Mouse (Mus musculus) heart, embryonic 12.5 days (tissue): ENCODE data around the gene Tdpoz3. TPM values are rescaled to one million over a fixed set of nuclear protein-coding genes. Genes with fewer than 3 reads are reported as not detected.
"Not testable (repeated sequence)": the region's sequence is repeated elsewhere in the genome, so short reads cannot be mapped to it uniquely, and the experiment has no call there.

Experiments
- ATAC-seq: fragments of 200-750 bp; cut with Nextera tagmentation; 2 replicates; pipeline ENCODE4 v1.8.0; 2017; ENCODE audit warnings: moderate TSS enrichment, moderate library complexity; ENCODE audit not compliant: insufficient number of reproducible peaks, low FRiP score
- H3K27ac ChIP-seq: fragments of 300-500 bp; sonication (generic); 2 replicates; pipeline ENCODE4 v1.5.1; 2016; ENCODE audit warnings: mild to moderate bottlenecking, moderate library complexity; ENCODE audit not compliant: poor library complexity, severe bottlenecking
- H3K27me3 ChIP-seq: fragments of 300-500 bp; sonication (generic); replicated peaks from 2 replicates; pipeline ENCODE4 v1.6.1; 2016; ENCODE audit warnings: mild to moderate bottlenecking, moderate library complexity
- H3K36me3 ChIP-seq: fragments of 300-500 bp; sonication (generic); 2 replicates; pipeline ENCODE4 v1.6.1; 2016; ENCODE audit warnings: mild to moderate bottlenecking, moderate library complexity
- H3K4me1 ChIP-seq: fragments of 300-500 bp; sonication (generic); replicated peaks from 2 replicates; pipeline ENCODE4 v1.6.1; 2016; ENCODE audit warnings: mild to moderate bottlenecking
- H3K4me2 ChIP-seq: fragments of 300-500 bp; sonication (generic); 2 replicates; pipeline ENCODE4 v1.6.1; 2016; ENCODE audit warnings: mild to moderate bottlenecking, moderate library complexity
- H3K4me3 ChIP-seq: fragments of 300-500 bp; sonication (generic); 2 replicates; pipeline ENCODE4 v1.5.1; 2016; ENCODE audit warnings: mild to moderate bottlenecking
- H3K9ac ChIP-seq: fragments of 300-500 bp; sonication (generic); 2 replicates; pipeline ENCODE4 v1.6.1; 2016; ENCODE audit warnings: mild to moderate bottlenecking, moderate library complexity
- H3K9me3 ChIP-seq: fragments of 300-500 bp; sonication (generic); replicated peaks from 2 replicates; pipeline ENCODE4 v1.6.1; 2016; ENCODE audit warnings: mild to moderate bottlenecking, moderate library complexity
- WGBS: fragments of 180-500 bp; shearing (Covaris S2); methylation state at CpG from one replicate; pipeline ENCODE4 v1.1.7; 2016; 5-methylcytosine and 5-hydroxymethylcytosine counted together
- polyA plus RNA-seq: library from polyadenylated mRNA; unstranded; fragments of >200 nt; fragmentation: Nextera tagmentation; extraction: Ambion mirVana; gene quantifications from 2 replicates; pipeline ENCODE4 v1.2.1, GENCODE M21; 2016

The Tdpoz3 gene
- not detected in 2 replicates for polyA plus RNA-seq

DNA sequence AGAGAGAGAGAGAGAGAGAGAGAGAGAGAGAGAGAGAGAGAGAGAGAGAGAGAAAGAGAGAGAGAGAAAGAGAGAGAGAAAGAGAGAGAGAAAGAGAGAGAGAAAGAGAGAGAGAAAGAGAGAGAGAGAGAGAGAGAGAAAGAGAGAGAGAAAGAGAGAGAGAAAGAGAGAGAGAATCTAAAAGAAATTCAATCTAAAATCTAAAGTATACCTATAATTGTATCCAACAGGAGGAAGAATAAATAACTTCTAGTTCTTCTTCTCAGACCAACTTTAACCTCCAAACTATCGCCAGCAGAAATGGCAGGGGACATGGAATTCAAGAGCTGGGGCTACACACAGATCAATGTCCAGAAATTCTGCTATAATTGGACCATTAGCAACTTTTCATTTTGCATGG, at the start of gene Tdpoz3:
TSS of gene Tdpoz3 (plus strand) at position 301 of the 400 bp plus-strand sequence.
- H3K9ac ChIP-seq, H3K27ac ChIP-seq, H3K36me3 ChIP-seq, H3K9me3 ChIP-seq, H3K27me3 ChIP-seq, ATAC-seq, H3K4me3 ChIP-seq, H3K4me2 ChIP-seq, H3K4me1 ChIP-seq: not testable (repeated sequence)
- 64% methylated on average over 1 of the region's 1 CpGs for WGBS

- not testable (repeated sequence) for H3K4me3 ChIP-seq, H3K27ac ChIP-seq, H3K27me3 ChIP-seq, H3K4me1 ChIP-seq, H3K9me3 ChIP-seq, ATAC-seq, H3K4me2 ChIP-seq, H3K36me3 ChIP-seq, H3K9ac ChIP-seq
These were observed 29.7 kb upstream of the Tdpoz3 start, which contains the start of gene Tdpoz4 for GRCm38 (mm10) chr3:93796098-93796497. Gene Tdpoz4, plus strand, starts transcription at chr3:93796398.

DNA sequence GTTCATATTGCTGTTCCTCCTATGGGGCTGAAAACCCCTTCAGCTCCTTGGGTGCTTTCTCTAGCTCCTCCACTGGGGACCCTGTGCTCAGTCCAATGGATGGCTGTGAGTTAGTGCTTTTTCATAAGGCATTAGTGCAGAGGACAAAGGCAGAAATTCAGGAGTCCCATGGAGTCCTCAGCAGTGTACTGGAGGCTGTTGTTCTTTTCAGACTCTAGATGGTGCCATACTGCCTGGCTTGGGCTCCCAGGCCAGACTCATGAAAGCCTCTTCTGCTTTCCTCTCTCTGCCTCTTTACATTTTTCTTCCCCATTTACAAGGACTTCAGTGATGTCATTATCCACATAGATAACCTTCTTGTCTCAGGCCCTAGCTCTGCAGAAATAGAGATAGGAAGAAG, 12.5 kb upstream of the Tdpoz3 start:
- not testable (repeated sequence) for H3K27ac ChIP-seq, H3K36me3 ChIP-seq, H3K9me3 ChIP-seq, H3K27me3 ChIP-seq, H3K9ac ChIP-seq, H3K4me1 ChIP-seq, ATAC-seq, H3K4me3 ChIP-seq, H3K4me2 ChIP-seq

DNA sequence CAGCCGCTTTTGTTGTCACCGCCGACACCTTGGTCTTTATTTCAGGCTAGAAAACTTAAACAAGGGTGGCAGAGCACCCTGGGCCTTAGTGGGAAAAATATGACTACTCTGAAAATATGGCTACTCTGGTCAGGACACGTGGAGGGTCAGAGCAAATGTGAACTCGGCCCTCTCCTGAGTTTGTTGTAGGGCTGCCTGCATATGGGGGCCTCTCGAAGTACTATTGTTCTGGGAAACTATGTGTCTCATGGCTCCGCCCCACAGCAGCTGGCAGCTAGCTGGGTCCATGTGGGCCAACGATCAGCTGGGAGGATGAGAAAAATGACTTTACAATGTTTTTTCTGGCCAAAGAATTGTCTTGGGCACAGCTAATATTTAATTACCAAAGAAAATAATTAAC, 33.1 kb downstream of the Tdpoz3 start:
- H3K4me1 ChIP-seq, H3K36me3 ChIP-seq, H3K9me3 ChIP-seq, H3K27ac ChIP-seq, ATAC-seq, H3K9ac ChIP-seq, H3K4me3 ChIP-seq, H3K4me2 ChIP-seq, H3K27me3 ChIP-seq: not testable (repeated sequence)
- WGBS: 74% methylated on average over 8 of the region's 8 CpGs

DNA sequence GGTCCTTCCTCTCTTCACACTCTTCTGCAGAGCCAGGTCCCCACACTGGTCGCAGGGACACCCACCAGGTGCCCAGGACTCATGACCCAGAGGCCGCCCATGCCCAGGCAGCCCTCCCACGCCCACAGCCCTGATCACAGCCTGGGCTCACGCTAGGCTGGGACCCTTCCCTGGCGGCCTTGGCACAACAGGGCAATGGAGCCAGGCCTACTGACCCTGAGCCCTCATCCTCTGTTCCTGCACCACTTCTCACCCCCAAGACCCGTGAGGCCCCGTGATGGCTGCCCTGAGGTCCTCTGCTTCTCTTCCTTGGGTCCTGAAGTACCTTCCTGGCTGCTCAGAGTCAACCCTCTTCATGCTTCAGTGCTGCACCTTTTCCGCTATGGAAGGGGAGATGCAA, 44.8 kb downstream of the Tdpoz3 start:
- H3K4me1 ChIP-seq, H3K9ac ChIP-seq, H3K27ac ChIP-seq, ATAC-seq, H3K36me3 ChIP-seq, H3K4me3 ChIP-seq, H3K4me2 ChIP-seq, H3K9me3 ChIP-seq, H3K27me3 ChIP-seq: not testable (repeated sequence)
- WGBS: 79% methylated on average over 8 of the region's 8 CpGs

Other genes starting within 250 kb of the Tdpoz3 start
- gene Tdpoz2, start 173.3 kb upstream of the Tdpoz3 start, polyA plus RNA-seq: not detected in 2 replicates
- not detected in 2 replicates for gene Tdpoz1, start 149.7 kb upstream of the Tdpoz3 start, polyA plus RNA-seq
- not detected in 2 replicates for gene Gm37596, start 132.9 kb upstream of the Tdpoz3 start, polyA plus RNA-seq
- not detected in 2 replicates for gene Gm5773, start 53.0 kb upstream of the Tdpoz3 start, polyA plus RNA-seq
- gene Tdpoz4, start 29.6 kb upstream of the Tdpoz3 start, polyA plus RNA-seq: not detected in 2 replicates
- not detected in 2 replicates for gene Gm9117, start 117.5 kb downstream of the Tdpoz3 start, polyA plus RNA-seq
- gene Tdpoz5, start 135.3 kb downstream of the Tdpoz3 start, polyA plus RNA-seq: not detected in 2 replicates
- not detected in 2 replicates for gene Gm9125, start 228.9 kb downstream of the Tdpoz3 start, polyA plus RNA-seq
- gene Gm10697, start 246.6 kb downstream of the Tdpoz3 start, polyA plus RNA-seq: not detected in 2 replicates